Mouse (Mus musculus): ENCODE measurements around the gene Fbxw4. TPM values are rescaled to one million over a fixed set of nuclear protein-coding genes. Genes with fewer than 3 reads are reported as not detected.

Gene Fbxw4
- polyA plus RNA-seq, 1 experiment from 2014 or later = 3.3 TPM

DNA sequence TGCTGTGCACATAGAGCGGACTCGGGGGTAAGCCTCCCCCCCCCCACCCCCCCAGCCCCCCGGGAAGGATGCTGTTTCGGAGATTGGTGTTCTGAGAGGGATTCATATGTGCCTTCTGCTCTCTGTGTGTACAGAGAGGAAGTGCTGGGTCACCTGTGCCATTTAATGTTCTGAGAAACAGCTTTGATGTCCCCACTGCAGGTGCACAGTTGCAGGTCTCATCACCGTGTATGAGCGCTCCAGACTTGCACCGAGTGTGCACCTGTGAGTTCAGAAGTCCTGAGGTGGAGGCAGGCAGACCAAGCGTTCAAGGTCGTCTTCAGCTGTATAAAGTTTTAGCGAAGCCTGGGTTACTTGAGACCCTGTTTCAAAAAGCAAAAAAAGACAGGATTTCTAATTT lies 23.6 kb upstream of the Fbxw4 start:
- DNase-seq (ENCODE audit: low spot score) = no peak
- Histone ChIP-seq H3K9ac (ENCODE audit: low read length) (no peak overlapping the region), H3K4me1 (ENCODE audit: control insufficient read depth, insufficient read depth, low read length) (no peaks in the 10 kb centered on the region), H3K36me3 (ENCODE audit: control insufficient read depth, insufficient read depth, low read length) (no peaks in the 10 kb centered on the region), H3K4me3 (ENCODE audit: low read depth, low read length) (no peak overlapping the region), H3K4me2 (ENCODE audit: low read depth, severe bottlenecking) (no peak overlapping the region), H3K27ac (replicated peaks; ENCODE audit: low read depth, low read length) (no peak overlapping the region), H3K9me3 (ENCODE audit: control insufficient read depth, low read length) (no peaks in the 10 kb centered on the region), H3K27me3 (ENCODE audit: control insufficient read depth, insufficient read depth, low read length) (no peaks in the 10 kb centered on the region)
- WGBS = 76% methylated on average over 10 of the region's 10 CpGs
- ATAC-seq (ENCODE audit: insufficient number of reproducible peaks, low FRiP score, low TSS enrichment, low read depth) = no peak

DNA sequence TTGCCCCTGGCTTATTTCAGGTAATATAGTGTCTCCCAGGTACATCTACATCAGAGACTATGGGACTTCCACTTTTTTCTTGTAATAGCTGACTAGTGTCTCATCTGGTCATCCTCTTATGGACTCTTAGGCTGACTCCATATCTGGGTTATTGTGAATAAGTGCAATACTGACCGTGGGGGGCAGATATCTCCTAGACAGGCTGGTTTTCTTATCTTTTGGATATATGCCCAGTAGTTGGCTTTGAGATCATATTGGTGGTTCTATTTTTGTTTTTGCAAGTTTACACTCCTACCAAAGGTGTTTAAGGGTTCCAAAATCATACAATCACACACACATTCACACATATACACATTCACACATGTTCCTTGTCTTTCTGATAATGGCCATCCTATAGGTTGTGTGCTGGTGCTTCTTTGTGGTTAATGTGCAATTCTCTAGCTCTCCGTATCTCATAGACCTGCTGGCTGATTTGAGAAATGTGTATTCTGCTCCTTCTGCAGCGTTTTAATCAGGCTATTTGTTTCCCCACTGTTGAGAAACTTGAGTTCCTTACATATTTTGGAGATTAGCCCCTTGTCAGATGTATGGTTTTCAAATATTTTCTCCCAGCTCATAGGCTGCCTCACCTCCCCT lies 20.5 kb upstream of the Fbxw4 start:
- no peaks in the 10 kb centered on the region for H3K9me3 ChIP-seq (ENCODE audit: control insufficient read depth, low read length)
- H3K27me3 ChIP-seq (ENCODE audit: control insufficient read depth, insufficient read depth, low read length) = 0 out of 2 replicates have a peak, but pooled peaks cover 5% of the 10 kb centered on the region
- DNase-seq (ENCODE audit: low spot score) (no peak), ATAC-seq (ENCODE audit: insufficient number of reproducible peaks, low FRiP score, low TSS enrichment, low read depth) (no peak)
- no peak overlapping the region for H3K27ac ChIP-seq (replicated peaks; ENCODE audit: low read depth, low read length)
- H3K4me3 ChIP-seq (ENCODE audit: low read depth, low read length) = no peak overlapping the region
- no peaks in the 10 kb centered on the region for H3K36me3 ChIP-seq (ENCODE audit: control insufficient read depth, insufficient read depth, low read length)
- peaks cover 6% of the 10 kb centered on the region; the same call in 1 of the 2 replicates for H3K4me1 ChIP-seq (ENCODE audit: control insufficient read depth, insufficient read depth, low read length)
- 71% methylated on average over 3 of the region's 3 CpGs for WGBS
- H3K4me2 ChIP-seq (ENCODE audit: low read depth, severe bottlenecking) = no peak overlapping the region
- H3K9ac ChIP-seq (ENCODE audit: low read length) = no peak overlapping the region

DNA sequence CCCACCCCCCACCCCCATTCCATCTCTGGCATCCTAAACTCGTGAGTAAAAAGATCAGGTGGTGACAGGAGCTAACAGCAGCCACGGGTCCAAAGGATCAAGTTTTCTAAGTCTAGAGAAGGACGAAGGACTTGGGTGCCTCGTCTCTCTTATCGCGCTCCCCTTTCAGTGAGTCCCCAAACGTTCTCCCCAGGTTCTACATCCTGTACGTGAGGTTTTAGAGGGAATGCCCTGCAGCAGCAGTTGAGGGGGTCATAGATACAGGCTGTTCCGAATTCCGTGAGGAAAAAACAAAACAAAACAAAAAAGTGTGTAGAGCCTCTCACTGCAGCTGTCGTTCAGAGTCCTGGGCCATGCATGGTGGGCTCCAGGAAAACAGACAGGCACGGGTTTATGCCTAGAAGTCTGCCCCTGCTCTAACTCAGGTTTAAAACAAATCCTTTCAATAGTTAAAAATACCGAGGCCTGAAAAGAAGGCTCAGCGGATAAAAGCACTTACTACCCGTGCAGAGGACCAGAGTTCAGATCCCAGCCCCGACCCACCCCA lies 16.7 kb upstream of the Fbxw4 start:
- Histone ChIP-seq H3K36me3 (ENCODE audit: control insufficient read depth, insufficient read depth, low read length) (no peaks in the 10 kb centered on the region), H3K4me3 (ENCODE audit: low read depth, low read length) (peak overlapping the region; percentile 24), H3K4me1 (ENCODE audit: control insufficient read depth, insufficient read depth, low read length) (peaks cover 6% of the 10 kb centered on the region; the same call in 1 of the 2 replicates), H3K27ac (replicated peaks; ENCODE audit: low read depth, low read length) (no peak overlapping the region), H3K9ac (ENCODE audit: low read length) (no peak overlapping the region), H3K27me3 (ENCODE audit: control insufficient read depth, insufficient read depth, low read length) (peaks cover 11% of the 10 kb centered on the region; the same call in 1 of the 2 replicates), H3K9me3 (ENCODE audit: control insufficient read depth, low read length) (no peaks in the 10 kb centered on the region), H3K4me2 (ENCODE audit: low read depth, severe bottlenecking) (peak overlapping the region; percentile 60)
- ATAC-seq (ENCODE audit: insufficient number of reproducible peaks, low FRiP score, low TSS enrichment, low read depth) (no peak), DNase-seq (ENCODE audit: low spot score) (peak; percentile 35)
- 7% methylated on average over 16 of the region's 16 CpGs for WGBS

DNA sequence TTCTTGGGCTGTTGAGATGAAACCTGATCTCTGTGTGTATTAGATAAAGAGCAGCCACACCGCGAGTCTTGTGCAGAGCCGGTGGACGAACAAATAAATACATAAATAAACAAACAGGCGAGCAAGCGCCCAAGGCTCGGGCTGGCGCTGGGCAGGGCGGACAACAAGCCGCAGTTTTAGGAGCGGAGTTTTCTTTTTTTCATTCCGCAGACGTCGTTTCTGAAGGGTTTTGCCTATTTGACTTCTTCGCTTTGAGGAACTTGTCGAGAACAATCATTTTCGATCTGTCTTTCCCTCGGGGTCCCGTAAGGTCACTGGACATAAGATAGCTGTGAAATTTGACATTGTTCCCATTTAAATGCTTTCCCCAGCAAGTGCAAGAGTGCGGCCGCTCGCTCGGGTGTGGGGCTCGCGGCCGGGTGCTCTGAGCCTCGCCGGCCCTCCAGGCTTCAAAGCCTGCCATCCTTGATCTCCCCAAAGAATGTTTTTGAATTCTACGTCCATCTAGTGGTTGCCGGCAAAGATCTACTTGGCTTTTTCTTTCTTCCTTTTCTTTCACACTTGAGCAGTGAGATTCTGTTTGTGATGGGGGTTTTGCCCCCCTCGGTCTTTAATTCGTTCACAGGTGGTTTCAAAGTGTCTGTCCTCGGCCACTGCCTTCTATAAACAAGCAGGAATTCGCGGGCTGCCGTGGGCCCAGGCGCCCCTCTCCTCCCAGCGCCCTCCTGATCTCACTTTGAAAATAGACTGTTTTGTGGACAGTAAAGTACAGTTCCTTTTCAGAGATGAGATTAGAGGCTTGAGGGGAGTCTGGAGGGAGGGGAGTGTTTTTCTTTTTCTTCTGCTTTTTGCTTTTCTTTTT lies 15.8 kb upstream of the Fbxw4 start:
- H3K4me2 ChIP-seq (ENCODE audit: low read depth, severe bottlenecking) = peak overlapping the region; percentile 60
- DNase-seq (ENCODE audit: low spot score) = peak; percentile 57
- 0 out of 2 replicates have a peak overlapping the region, but pooled peaks have one; percentile 30 for H3K9ac ChIP-seq (ENCODE audit: low read length)
- no peak for ATAC-seq (ENCODE audit: insufficient number of reproducible peaks, low FRiP score, low TSS enrichment, low read depth)
- peak overlapping the region; percentile 24 for H3K4me3 ChIP-seq (ENCODE audit: low read depth, low read length)
- no peaks in the 10 kb centered on the region for H3K36me3 ChIP-seq (ENCODE audit: control insufficient read depth, insufficient read depth, low read length)
- H3K9me3 ChIP-seq (ENCODE audit: control insufficient read depth, low read length) = no peaks in the 10 kb centered on the region
- no peak overlapping the region for H3K27ac ChIP-seq (replicated peaks; ENCODE audit: low read depth, low read length)
- H3K27me3 ChIP-seq (ENCODE audit: control insufficient read depth, insufficient read depth, low read length) = peaks cover 11% of the 10 kb centered on the region; the same call in 1 of the 2 replicates
- H3K4me1 ChIP-seq (ENCODE audit: control insufficient read depth, insufficient read depth, low read length) = peaks cover 6% of the 10 kb centered on the region; the same call in 1 of the 2 replicates
- under 1% methylated on average over 38 of the region's 38 CpGs for WGBS

DNA sequence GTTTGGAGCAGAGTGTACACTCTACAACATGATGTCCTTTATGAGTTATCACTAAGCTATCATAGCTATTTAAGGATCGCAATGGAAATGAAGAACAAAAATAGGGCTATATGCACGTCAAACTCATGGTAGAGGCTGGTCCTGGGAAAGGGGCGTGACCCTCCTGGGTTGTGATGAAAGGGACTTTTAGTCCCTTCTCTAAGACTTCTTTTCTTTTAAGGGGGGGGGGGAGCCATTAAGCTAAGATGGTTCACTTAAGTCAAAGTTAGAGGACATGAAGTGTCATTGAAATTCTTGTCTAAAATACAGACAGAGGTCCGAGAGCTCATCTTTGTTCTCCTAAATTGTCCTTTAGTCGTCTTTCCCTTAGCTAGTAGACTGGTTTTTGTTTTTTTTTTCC lies 15.1 kb upstream of the Fbxw4 start:
- WGBS = 23% methylated on average over 5 of the region's 5 CpGs
- no peak overlapping the region for H3K9ac ChIP-seq (ENCODE audit: low read length)
- H3K9me3 ChIP-seq (ENCODE audit: control insufficient read depth, low read length) = no peaks in the 10 kb centered on the region
- H3K27ac ChIP-seq (replicated peaks; ENCODE audit: low read depth, low read length) = no peak overlapping the region
- ATAC-seq (ENCODE audit: insufficient number of reproducible peaks, low FRiP score, low TSS enrichment, low read depth) = no peak
- H3K4me1 ChIP-seq (ENCODE audit: control insufficient read depth, insufficient read depth, low read length) = peaks cover 6% of the 10 kb centered on the region; the same call in 1 of the 2 replicates
- H3K4me2 ChIP-seq (ENCODE audit: low read depth, severe bottlenecking) = no peak overlapping the region
- H3K4me3 ChIP-seq (ENCODE audit: low read depth, low read length) = no peak overlapping the region
- no peaks in the 10 kb centered on the region for H3K36me3 ChIP-seq (ENCODE audit: control insufficient read depth, insufficient read depth, low read length)
- DNase-seq (ENCODE audit: low spot score) = no peak
- H3K27me3 ChIP-seq (ENCODE audit: control insufficient read depth, insufficient read depth, low read length) = peaks cover 11% of the 10 kb centered on the region; the same call in 1 of the 2 replicates

DNA sequence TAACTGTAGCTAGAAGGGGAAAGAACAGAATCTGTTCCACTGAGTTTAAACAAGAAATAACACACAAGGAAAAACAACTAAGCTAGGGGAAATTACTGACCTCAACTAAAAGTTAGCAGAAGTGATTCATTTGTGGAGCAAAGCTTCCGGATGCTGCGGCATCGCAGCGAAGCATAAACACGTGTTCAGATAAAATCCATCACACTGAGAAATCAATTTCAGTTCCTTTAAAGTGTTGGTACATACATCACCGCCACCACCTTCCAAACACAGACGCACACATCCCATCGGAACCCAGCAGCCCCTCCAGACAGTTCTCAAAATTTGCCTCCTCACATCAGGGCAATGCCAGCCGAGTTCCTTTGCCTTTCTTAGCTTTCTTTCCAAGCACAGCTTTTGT lies 12.9 kb upstream of the Fbxw4 start:
- peaks cover 11% of the 10 kb centered on the region; the same call in 1 of the 2 replicates for H3K27me3 ChIP-seq (ENCODE audit: control insufficient read depth, insufficient read depth, low read length)
- DNase-seq (ENCODE audit: low spot score) (no peak), ATAC-seq (ENCODE audit: insufficient number of reproducible peaks, low FRiP score, low TSS enrichment, low read depth) (no peak)
- H3K27ac ChIP-seq (replicated peaks; ENCODE audit: low read depth, low read length) = no peak overlapping the region
- H3K36me3 ChIP-seq (ENCODE audit: control insufficient read depth, insufficient read depth, low read length) = no peaks in the 10 kb centered on the region
- H3K9me3 ChIP-seq (ENCODE audit: control insufficient read depth, low read length) = no peaks in the 10 kb centered on the region
- no peak overlapping the region for H3K4me2 ChIP-seq (ENCODE audit: low read depth, severe bottlenecking)
- no peak overlapping the region for H3K9ac ChIP-seq (ENCODE audit: low read length)
- peaks cover 6% of the 10 kb centered on the region; the same call in 1 of the 2 replicates for H3K4me1 ChIP-seq (ENCODE audit: control insufficient read depth, insufficient read depth, low read length)
- H3K4me3 ChIP-seq (ENCODE audit: low read depth, low read length) = no peak overlapping the region
- WGBS = 87% methylated on average over 9 of the region's 9 CpGs

DNA sequence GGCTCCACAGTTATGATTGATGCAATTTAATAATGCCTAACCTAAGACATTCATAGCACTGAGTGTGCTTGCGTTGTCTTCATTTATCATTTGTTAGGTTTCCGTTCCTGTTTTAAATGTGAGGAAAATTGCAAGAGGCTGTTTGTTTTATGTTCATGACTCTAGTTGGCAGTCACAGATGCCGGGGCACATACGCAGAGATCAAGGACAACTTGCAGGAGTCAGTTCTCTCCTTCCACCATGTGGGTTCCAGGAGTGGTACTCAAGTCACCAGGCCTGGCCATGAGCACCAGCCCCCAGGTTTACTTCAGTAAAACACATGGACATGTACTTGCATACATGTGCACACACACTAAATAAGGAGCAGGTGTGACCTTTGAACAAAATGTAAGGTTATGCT lies 8.9 kb upstream of the Fbxw4 start:
- no peak for ATAC-seq (ENCODE audit: insufficient number of reproducible peaks, low FRiP score, low TSS enrichment, low read depth)

DNA sequence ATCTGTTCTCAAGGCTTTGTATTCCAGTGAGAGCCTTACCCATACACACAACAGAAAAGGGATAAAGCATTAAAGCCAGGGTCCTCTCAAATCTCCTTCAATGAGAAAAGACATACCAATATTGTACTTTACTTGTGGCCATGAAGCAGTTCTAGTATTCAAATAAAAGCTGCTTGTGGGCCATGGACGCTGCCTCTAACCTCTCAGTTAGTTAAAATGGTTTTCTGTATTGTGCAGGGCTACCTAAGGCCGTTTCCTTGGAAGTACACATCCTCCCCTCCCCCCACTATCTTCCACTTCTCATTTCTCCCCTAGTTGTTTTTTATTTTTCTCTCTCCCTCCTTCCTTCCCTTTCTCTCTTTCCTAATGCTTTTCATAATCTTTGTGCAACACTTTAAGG lies 3.7 kb upstream of the Fbxw4 start:
- no peak for ATAC-seq (ENCODE audit: insufficient number of reproducible peaks, low FRiP score, low TSS enrichment, low read depth)
- Histone ChIP-seq H3K36me3 (ENCODE audit: control insufficient read depth, insufficient read depth, low read length) (no peaks in the 10 kb centered on the region), H3K27me3 (ENCODE audit: control insufficient read depth, insufficient read depth, low read length) (no peaks in the 10 kb centered on the region), H3K9ac (ENCODE audit: low read length) (no peak overlapping the region), H3K4me3 (ENCODE audit: low read depth, low read length) (no peak overlapping the region), H3K27ac (replicated peaks; ENCODE audit: low read depth, low read length) (no peak overlapping the region), H3K4me1 (ENCODE audit: control insufficient read depth, insufficient read depth, low read length) (peaks cover 3% of the 10 kb centered on the region; the same call in 1 of the 2 replicates), H3K9me3 (ENCODE audit: control insufficient read depth, low read length) (no peaks in the 10 kb centered on the region), H3K4me2 (ENCODE audit: low read depth, severe bottlenecking) (no peak overlapping the region)
- 58% methylated on average over 2 of the region's 2 CpGs for WGBS
- DNase-seq (ENCODE audit: low spot score) = no peak

More for the DNA sequence above, 8.9 kb upstream of the Fbxw4 start:
- no peaks in the 10 kb centered on the region for H3K27me3 ChIP-seq (ENCODE audit: control insufficient read depth, insufficient read depth, low read length)
- WGBS = 87% methylated on average over 4 of the region's 4 CpGs
- no peak overlapping the region for H3K4me2 ChIP-seq (ENCODE audit: low read depth, severe bottlenecking)
- H3K36me3 ChIP-seq (ENCODE audit: control insufficient read depth, insufficient read depth, low read length) = no peaks in the 10 kb centered on the region
- no peak overlapping the region for H3K4me3 ChIP-seq (ENCODE audit: low read depth, low read length)
- no peaks in the 10 kb centered on the region for H3K4me1 ChIP-seq (ENCODE audit: control insufficient read depth, insufficient read depth, low read length)
- H3K9ac ChIP-seq (ENCODE audit: low read length) = no peak overlapping the region
- DNase-seq (ENCODE audit: low spot score) = no peak
- H3K9me3 ChIP-seq (ENCODE audit: control insufficient read depth, low read length) = no peaks in the 10 kb centered on the region
- no peak overlapping the region for H3K27ac ChIP-seq (replicated peaks; ENCODE audit: low read depth, low read length)
